Mouse (Mus musculus) heart, adult 2 months (tissue): ENCODE data around the gene Pnma1. TPM values are rescaled to one million over a fixed set of nuclear protein-coding genes. Genes with fewer than 3 reads are reported as not detected.

ENCODE experiments used
- DNase-seq, 2 experiments: peaks; one replicate each; pipeline ENCODE4 v3.0.0; 2021
- H3K27ac ChIP-seq: fragments of 200-600 bp; 2 replicates; pipeline ENCODE4 v1.8.1; 2022
- H3K27me3 ChIP-seq: fragments of 200-500 bp; 2 replicates; pipeline ENCODE4 v1.6.1; 2012; ENCODE audit warnings: mild to moderate bottlenecking, low read length, inconsistent platforms, mixed read lengths; ENCODE audit not compliant: control insufficient read depth, insufficient read depth
- H3K36me3 ChIP-seq: fragments of 200-500 bp; 2 replicates; pipeline ENCODE4 v1.6.1; 2012; ENCODE audit warnings: low read length, inconsistent platforms; ENCODE audit not compliant: control insufficient read depth, insufficient read depth
- H3K4me1 ChIP-seq: fragments of 200-500 bp; 2 replicates; pipeline ENCODE4 v1.6.1; 2011; ENCODE audit warnings: low read length; ENCODE audit not compliant: control insufficient read depth, insufficient read depth
- H3K4me3 ChIP-seq: fragments of 200-600 bp; 2 replicates; pipeline ENCODE4 v1.8.1; 2022
- H3K79me2 ChIP-seq: fragments of 200-500 bp; replicated peaks from 2 replicates; pipeline ENCODE4 v1.6.1; 2012; ENCODE audit warnings: mild to moderate bottlenecking, inconsistent platforms, low read length, moderate library complexity, mixed read lengths; ENCODE audit not compliant: control insufficient read depth, insufficient read depth
- H3K9ac ChIP-seq: fragments of 200-500 bp; 2 replicates; pipeline ENCODE4 v1.6.1; 2012; ENCODE audit warnings: low read depth, mild to moderate bottlenecking, control low read depth, inconsistent platforms, low read length, mixed read lengths
- CTCF ChIP-seq: fragments of 200-600 bp; IDR thresholded peaks from 2 replicates; pipeline ENCODE4 v1.8.1; 2022; ENCODE audit warnings: antibody characterized with exemption, mild to moderate bottlenecking, moderate library complexity
- EP300 ChIP-seq: fragments of 200-500 bp; IDR thresholded peaks from 2 replicates; pipeline ENCODE4 v1.6.1; 2011; ENCODE audit warnings: low read depth, low read length, control low read depth; ENCODE audit not compliant: insufficient read depth
- POLR2A ChIP-seq: fragments of 200-500 bp; IDR thresholded peaks from 2 replicates; pipeline ENCODE4 v1.6.1; 2011; ENCODE audit warnings: mild to moderate bottlenecking, low read depth, low read length, control low read depth; ENCODE audit not compliant: insufficient read depth
- WGBS: fragments of 180-500 bp; shearing (Covaris S2); methylation state at CpG from one replicate; pipeline ENCODE4 v1.1.7; 2018; 5-methylcytosine and 5-hydroxymethylcytosine counted together
- intact Hi-C: fragments of 180-260 bp; cut with DNase I; formaldehyde crosslinking; loops from one replicate; pipeline ENCODE4 v1.15.1; 2025
- polyA plus RNA-seq: library from polyadenylated mRNA; depleted of rRNA; stranded (reverse); fragments of >200 nt; gene quantifications from 2 replicates; pipeline ENCODE4 v1.2.3, GENCODE M21; 2012
- total RNA-seq, 2 experiments: library from RNA; stranded (reverse); gene quantifications; 2 replicates each; pipeline ENCODE4 v1.2.3; 2021

Gene Pnma1
- total and polyA plus RNA-seq, 3 experiments, result 0.04 to 0.20 (median 0.10) TPM

GRCm38 (mm10) chr12:84187752-84188601, 39.7 kb upstream of the Pnma1 start:
- H3K9ac ChIP-seq, result no peak overlapping the region
- H3K4me1 ChIP-seq, result peaks cover 48% of the 10 kb centered on the region
- intact Hi-C loops, result no loop called here
- H3K79me2 ChIP-seq, result peaks cover 7% of the 10 kb centered on the region
- peak in 1 of 2 experiments; percentile 78 for DNase-seq
- 48% methylated on average over 15 of the region's 15 CpGs for WGBS
- no peaks in the 10 kb centered on the region for H3K36me3 ChIP-seq
- peak overlapping the region; percentile 56 for H3K27ac ChIP-seq
- peak; percentile 24; the same call in 1 of the 2 replicates for TF ChIP-seq CTCF
- no peak for TF ChIP-seq POLR2A
- peak; percentile 36; the same call in 1 of the 2 replicates for TF ChIP-seq EP300
- H3K27me3 ChIP-seq, result no peaks in the 10 kb centered on the region
- H3K4me3 ChIP-seq, result no peak overlapping the region

- H3K27me3 ChIP-seq, result no peaks in the 10 kb centered on the region
- H3K36me3 ChIP-seq, result no peaks in the 10 kb centered on the region
- H3K9ac ChIP-seq, result no peak overlapping the region
- 42% methylated on average over 5 of the region's 5 CpGs for WGBS
- intact Hi-C loops, result no loop called here
- DNase-seq, result peak in 1 of 2 experiments; percentile 59
- H3K27ac ChIP-seq, result peak overlapping the region; percentile 56; the same call in 1 of the 2 replicates
- no peak for TF ChIP-seq EP300
- no peak for TF ChIP-seq CTCF
- no peak for TF ChIP-seq POLR2A
- peaks cover 5% of the 10 kb centered on the region; the same call in 1 of the 2 replicates for H3K79me2 ChIP-seq
- peaks cover 45% of the 10 kb centered on the region for H3K4me1 ChIP-seq
- H3K4me3 ChIP-seq, result no peak overlapping the region
Measured at GRCm38 (mm10) chr12:84186950-84187349, 38.7 kb upstream of the Pnma1 start.

- peaks cover 45% of the 10 kb centered on the region for H3K4me1 ChIP-seq
- H3K9ac ChIP-seq, result no peak overlapping the region
- H3K27ac ChIP-seq, result no peak overlapping the region
- no peak for DNase-seq
- no peaks in the 10 kb centered on the region for H3K27me3 ChIP-seq
- intact Hi-C loops, result no loop called here
- TF ChIP-seq CTCF (no peak), POLR2A (no peak), EP300 (no peak)
- no peak overlapping the region for H3K4me3 ChIP-seq
- H3K36me3 ChIP-seq, result no peaks in the 10 kb centered on the region
- peaks cover 5% of the 10 kb centered on the region; the same call in 1 of the 2 replicates for H3K79me2 ChIP-seq
- 69% methylated on average over 3 of the region's 3 CpGs for WGBS
Measured at GRCm38 (mm10) chr12:84186536-84186935, 38.2 kb upstream of the Pnma1 start.

- Histone ChIP-seq H3K27ac (no peak overlapping the region), H3K36me3 (no peaks in the 10 kb centered on the region), H3K4me3 (no peak overlapping the region), H3K9ac (no peak overlapping the region), H3K79me2 (peaks cover 5% of the 10 kb centered on the region; the same call in 1 of the 2 replicates), H3K4me1 (peaks cover 49% of the 10 kb centered on the region), H3K27me3 (no peaks in the 10 kb centered on the region)
- DNase-seq, result no peak
- TF ChIP-seq CTCF (no peak), POLR2A (no peak), EP300 (no peak)
- intact Hi-C loops, result no loop called here
- 62% methylated on average over 6 of the region's 6 CpGs for WGBS
Measured at GRCm38 (mm10) chr12:84185547-84185946, 37.3 kb upstream of the Pnma1 start.

- Histone ChIP-seq H3K36me3 (no peaks in the 10 kb centered on the region), H3K4me1 (peaks cover 50% of the 10 kb centered on the region), H3K27me3 (no peaks in the 10 kb centered on the region), H3K79me2 (peaks cover 6% of the 10 kb centered on the region), H3K9ac (no peak overlapping the region), H3K4me3 (no peak overlapping the region), H3K27ac (no peak overlapping the region)
- 36% methylated on average over 5 of the region's 5 CpGs for WGBS
- peak in 1 of 2 experiments; percentile 10 for DNase-seq
- intact Hi-C loops, result no loop called here
- TF ChIP-seq EP300, result 0 out of 2 replicates have a peak, but pooled peaks have one; percentile 22
- TF ChIP-seq CTCF, result no peak
- TF ChIP-seq POLR2A, result no peak
Measured at GRCm38 (mm10) chr12:84184979-84185378, 36.7 kb upstream of the Pnma1 start.

- 79% methylated on average over 6 of the region's 6 CpGs for WGBS
- no peak for TF ChIP-seq EP300
- no peak for TF ChIP-seq CTCF
- TF ChIP-seq POLR2A, result no peak
- DNase-seq, result no peak
- H3K27me3 ChIP-seq, result no peaks in the 10 kb centered on the region
- H3K4me1 ChIP-seq, result peaks cover 41% of the 10 kb centered on the region
- no peak overlapping the region for H3K4me3 ChIP-seq
- no peaks in the 10 kb centered on the region for H3K36me3 ChIP-seq
- H3K27ac ChIP-seq, result no peak overlapping the region
- no peak overlapping the region for H3K9ac ChIP-seq
- intact Hi-C loops, result no loop called here
- H3K79me2 ChIP-seq, result peaks cover 7% of the 10 kb centered on the region
Measured at GRCm38 (mm10) chr12:84181999-84182398, 33.7 kb upstream of the Pnma1 start.
